Mouse (Mus musculus): Measurements from ENCODE around the gene Ran. TPM values are rescaled to one million over a fixed set of nuclear protein-coding genes. Genes with fewer than 3 reads are reported as not detected.

The Ran gene
- polyA plus RNA-seq, 1 experiment from 2014 or later: 598 TPM

Other genes starting within 250 kb of the Ran start
- gene Rimbp2, start 66.6 kb upstream of the Ran start, polyA plus RNA-seq (2014; fragmentation: Nextera tagmentation; extraction: Ambion mirVana): 0.51 and 0.72 TPM in 2 replicates
- gene Stx2, start 11.5 kb upstream of the Ran start, polyA plus RNA-seq (2014; fragmentation: Nextera tagmentation; extraction: Ambion mirVana): 25.9 and 28.3 TPM in 2 replicates
- 0.62 and 1.1 TPM in 2 replicates for gene Adgrd1, start 76.7 kb downstream of the Ran start, polyA plus RNA-seq (2014; fragmentation: Nextera tagmentation; extraction: Ambion mirVana)

Measured in intestine, embryonic 14.5 days (tissue).